Mouse (Mus musculus): ENCODE results near the gene Pafah1b3.
A peak's percentile ranks its signal among the peaks of the same experiment; 100 is the strongest.
"Not testable (repeated sequence)": the region's sequence is repeated elsewhere in the genome, so short reads cannot be mapped to it uniquely, and the experiment has no call there.

Gene Pafah1b3

GRCm38 (mm10) chr7:25297454-25298325, at the start of gene Pafah1b3:
TSS of gene Pafah1b3 (minus strand) at chr7:25297986.
- DNase-seq (ENCODE audit: low spot score): peak; percentile 41

- no peak for DNase-seq (ENCODE audit: low spot score)
Observed at GRCm38 (mm10) chr7:25341000-25341784, 43.4 kb upstream of the Pafah1b3 start.

GRCm38 (mm10) chr7:25339329-25339728, 41.5 kb upstream of the Pafah1b3 start:
- no peak for DNase-seq (ENCODE audit: low spot score)

- DNase-seq (ENCODE audit: low spot score): no peak
Observed at GRCm38 (mm10) chr7:25334472-25334871, 36.7 kb upstream of the Pafah1b3 start.

GRCm38 (mm10) chr7:25333596-25334307, 36.0 kb upstream of the Pafah1b3 start:
- DNase-seq (ENCODE audit: low spot score): peak; percentile 64

- no peak for DNase-seq (ENCODE audit: low spot score)
Observed at GRCm38 (mm10) chr7:25326233-25326632, 28.4 kb upstream of the Pafah1b3 start.

- not testable (repeated sequence) for DNase-seq (ENCODE audit: low spot score)
Observed at GRCm38 (mm10) chr7:25325431-25325830, 27.6 kb upstream of the Pafah1b3 start.

- no peak for DNase-seq (ENCODE audit: low spot score)
Observed at GRCm38 (mm10) chr7:25323219-25323618, 25.4 kb upstream of the Pafah1b3 start.

- DNase-seq (ENCODE audit: low spot score): no peak
Observed at GRCm38 (mm10) chr7:25322058-25322484, 24.3 kb upstream of the Pafah1b3 start.

- no peak for DNase-seq (ENCODE audit: low spot score)
Observed at GRCm38 (mm10) chr7:25317446-25317999, 19.7 kb upstream of the Pafah1b3 start.

- peak; percentile 87 for DNase-seq (ENCODE audit: low spot score)
Observed at GRCm38 (mm10) chr7:25316532-25317445, 19.0 kb upstream of the Pafah1b3 start, which contains the start of gene Megf8. TSS of gene Megf8 (plus strand) at chr7:25317164.

- DNase-seq (ENCODE audit: low spot score): no peak
Observed at GRCm38 (mm10) chr7:25315306-25316041, 17.7 kb upstream of the Pafah1b3 start.

- DNase-seq (ENCODE audit: low spot score): no peak
Observed at GRCm38 (mm10) chr7:25314606-25315305, 17.0 kb upstream of the Pafah1b3 start.

GRCm38 (mm10) chr7:25313325-25313724, 15.5 kb upstream of the Pafah1b3 start:
- DNase-seq (ENCODE audit: low spot score): no peak

- no peak for DNase-seq (ENCODE audit: low spot score)
Observed at GRCm38 (mm10) chr7:25311193-25311592, 13.4 kb upstream of the Pafah1b3 start.

GRCm38 (mm10) chr7:25309425-25309824, 11.6 kb upstream of the Pafah1b3 start:
- DNase-seq (ENCODE audit: low spot score): no peak

GRCm38 (mm10) chr7:25308702-25309318, 11.0 kb upstream of the Pafah1b3 start:
- no peak for DNase-seq (ENCODE audit: low spot score)

GRCm38 (mm10) chr7:25306614-25306996, 8.8 kb upstream of the Pafah1b3 start:
- DNase-seq (ENCODE audit: low spot score): no peak

All from T-cell, adult 2 months (primary cell).